Mouse (Mus musculus): ENCODE measurements around the gene Agt.

- TF ChIP-seq CTCF (IDR thresholded peaks at IDR 0.05; ENCODE audit: control insufficient read depth, insufficient read depth, insufficient replicate concordance, low read depth, low read length) (no peak), POLR2A (IDR thresholded peaks at IDR 0.05; ENCODE audit: control insufficient read depth, low read depth, low read length) (no peak)
Measured at GRCm38 (mm10) chr8:124540906-124541305, 28.6 kb downstream of the Agt start.
